Mouse (Mus musculus): Measurements from ENCODE around the gene Tom1l2.

DNA sequence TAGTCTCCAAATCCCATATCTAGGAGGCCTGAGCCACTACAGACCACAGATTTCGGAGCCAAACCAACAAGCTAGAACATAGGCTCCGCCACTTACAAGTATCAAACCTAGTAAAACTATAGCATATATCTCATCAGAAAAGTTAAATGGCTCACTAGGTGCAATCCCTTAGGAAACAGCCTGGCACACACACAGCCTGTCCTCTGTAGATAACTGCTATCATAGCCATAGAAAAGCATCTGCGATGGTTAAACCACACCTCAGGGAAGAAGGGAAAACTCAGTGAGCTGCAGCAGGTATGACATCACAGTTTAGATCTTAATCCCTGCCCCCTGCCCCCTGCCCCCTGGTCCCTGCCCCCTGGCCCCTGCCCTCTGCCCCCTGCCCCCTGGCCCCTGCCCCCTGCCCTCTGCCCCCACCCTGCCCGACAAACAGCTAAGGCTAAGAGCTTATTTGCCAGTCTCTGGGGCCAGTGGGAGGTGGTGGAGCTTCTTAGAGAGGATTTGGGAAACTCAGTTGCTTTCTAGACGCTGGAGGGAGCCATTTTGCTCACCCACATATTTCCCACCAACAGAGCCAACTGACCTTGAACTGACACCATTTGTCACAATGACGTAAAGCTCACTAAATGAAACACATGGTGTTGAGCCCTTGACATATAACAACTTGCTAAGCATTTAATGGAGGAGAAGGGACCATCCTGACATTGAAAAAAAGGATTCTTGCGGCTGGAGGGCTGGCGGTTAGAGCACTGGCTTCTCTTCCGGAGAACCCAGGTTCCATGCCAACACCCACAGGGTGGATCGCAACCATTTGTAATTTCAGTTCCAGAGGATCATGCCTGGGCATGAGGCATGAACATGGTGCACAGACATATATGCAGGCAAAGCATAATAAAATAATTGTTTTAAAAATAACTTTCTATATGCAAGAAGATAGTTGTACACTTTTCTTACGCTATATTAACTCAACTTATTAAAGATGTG lies 72.0 kb downstream of the Tom1l2 start:
- TF ChIP-seq CTCF (conservative IDR thresholded peaks at IDR 0.05 in 1 of 2, IDR thresholded peaks at IDR 0.05 in 1 of 2; ENCODE audit: low read depth in 2 of 2, low read length in 2 of 2): no peak
- TF ChIP-seq MAX (IDR thresholded peaks at IDR 0.05; ENCODE audit: low read length): no peak
- TF ChIP-seq BHLHE40 (IDR thresholded peaks at IDR 0.05; ENCODE audit: low read depth, low read length): no peak
- no peak for TF ChIP-seq POLR2A (IDR thresholded peaks at IDR 0.05; ENCODE audit: low read depth, low read length)
- no peak for TF ChIP-seq NELFE (IDR thresholded peaks at IDR 0.05; ENCODE audit: low read depth, low read length)
- no peak for TF ChIP-seq PAX5 (IDR thresholded peaks at IDR 0.05; ENCODE audit: low read length)
- TF ChIP-seq MEF2A (IDR thresholded peaks at IDR 0.05; ENCODE audit: borderline replicate concordance, low read depth, low read length): no peak
- no peak for TF ChIP-seq ZC3H11A (IDR thresholded peaks at IDR 0.05; ENCODE audit: low read depth, low read length)
- TF ChIP-seq MXI1 (IDR thresholded peaks at IDR 0.05; ENCODE audit: low read depth, low read length): no peak
